Mouse (Mus musculus) limb, embryonic 14.5 days (tissue): Measurements from ENCODE around the gene Pspc1. TPM values are rescaled to one million over a fixed set of nuclear protein-coding genes. Genes with fewer than 3 reads are reported as not detected.

ENCODE experiments used
- ATAC-seq: fragments of 200-750 bp; cut with Nextera tagmentation; 2 replicates; pipeline ENCODE4 v1.8.0; 2017; ENCODE audit warnings: low read depth, moderate number of reproducible peaks, moderate TSS enrichment; ENCODE audit not compliant: low FRiP score
- DNase-seq: peaks from one replicate; pipeline ENCODE4 v3.0.0-alpha.2; 2015; ENCODE audit warnings: low spot score
- H3K27ac ChIP-seq: fragments of 300-500 bp; sonication (generic); replicated peaks from 2 replicates; pipeline ENCODE4 v1.5.1; 2014; ENCODE audit warnings: low read depth, mild to moderate bottlenecking, low read length, moderate library complexity, mixed read lengths
- H3K27me3 ChIP-seq: fragments of 300-500 bp; sonication (generic); 2 replicates; pipeline ENCODE4 v1.6.1; 2014; ENCODE audit warnings: low read length, mixed read lengths; ENCODE audit not compliant: control insufficient read depth, insufficient read depth
- H3K36me3 ChIP-seq: fragments of 300-500 bp; sonication (generic); 2 replicates; pipeline ENCODE4 v1.6.1; 2014; ENCODE audit warnings: mild to moderate bottlenecking, low read length, moderate library complexity, mixed read lengths; ENCODE audit not compliant: control insufficient read depth, insufficient read depth
- H3K4me1 ChIP-seq: fragments of 300-500 bp; sonication (generic); 2 replicates; pipeline ENCODE4 v1.6.1; 2014; ENCODE audit warnings: antibody characterized with exemption, low read length, mixed read lengths; ENCODE audit not compliant: control insufficient read depth, insufficient read depth
- H3K4me2 ChIP-seq: fragments of 300-500 bp; sonication (generic); replicated peaks from 2 replicates; pipeline ENCODE4 v1.6.1; 2014; ENCODE audit warnings: low read depth, mild to moderate bottlenecking, low read length, moderate library complexity; ENCODE audit not compliant: severe bottlenecking
- H3K4me3 ChIP-seq: fragments of 300-500 bp; sonication (generic); replicated peaks from 2 replicates; pipeline ENCODE4 v1.5.1; 2014; ENCODE audit warnings: low read length
- H3K9ac ChIP-seq: fragments of 300-500 bp; sonication (generic); 2 replicates; pipeline ENCODE4 v1.6.1; 2014; ENCODE audit warnings: mild to moderate bottlenecking, low read depth, low read length, moderate library complexity; ENCODE audit not compliant: severe bottlenecking
- H3K9me3 ChIP-seq: fragments of 300-500 bp; sonication (generic); 2 replicates; pipeline ENCODE4 v1.6.1; 2016; ENCODE audit warnings: low read length; ENCODE audit not compliant: control insufficient read depth
- POLR2A ChIP-seq: fragments of 200-500 bp; IDR thresholded peaks from 2 replicates; pipeline ENCODE4 v1.8.0; 2012; ENCODE audit warnings: inconsistent platforms, mild to moderate bottlenecking, moderate library complexity, borderline replicate concordance; ENCODE audit not compliant: insufficient read depth, insufficient read length; ENCODE audit errors: extremely low read depth
- WGBS: fragments of 180-500 bp; shearing (Covaris S2); extraction: QIAGEN DNeasy Blood & Tissue Kit; methylation state at CpG from one replicate; pipeline ENCODE4 v1.1.7; 2014; 5-methylcytosine and 5-hydroxymethylcytosine counted together
- polyA plus RNA-seq, 2 experiments: library from polyadenylated mRNA; depleted of rRNA in 1 of 2; stranded (reverse) in 1 of 2; unstranded in 1 of 2; fragments of >200 nt; fragmentation: Nextera tagmentation in 1 of 2; extraction: Ambion mirVana in 1 of 2; gene quantifications; 2 replicates each; pipeline versions ENCODE4 v1.2.1 to v1.2.3; 2012 to 2014

The Pspc1 gene
- polyA plus RNA-seq, 2 experiments = 23.8 to 41.5 TPM

DNA sequence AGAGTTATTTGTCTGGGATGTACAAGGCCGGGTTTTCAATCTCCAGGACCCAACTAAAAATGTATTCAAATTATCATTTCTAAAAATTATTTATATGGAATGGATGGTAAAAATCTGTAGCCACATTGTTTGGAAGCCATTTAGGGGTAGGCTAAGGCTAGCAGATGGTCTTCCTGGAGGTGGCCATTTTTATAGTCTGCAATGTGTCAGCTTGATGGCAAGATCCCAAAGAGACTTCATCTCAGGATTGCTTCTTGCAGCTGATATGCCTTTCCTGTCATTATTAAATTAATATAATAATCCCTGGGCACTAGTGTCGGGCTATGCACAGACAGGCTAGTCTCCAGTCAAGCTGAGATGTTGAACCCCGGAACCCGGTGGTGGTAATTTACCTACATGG, 26.8 kb downstream of the Pspc1 start:
- TF ChIP-seq POLR2A = no peak

DNA sequence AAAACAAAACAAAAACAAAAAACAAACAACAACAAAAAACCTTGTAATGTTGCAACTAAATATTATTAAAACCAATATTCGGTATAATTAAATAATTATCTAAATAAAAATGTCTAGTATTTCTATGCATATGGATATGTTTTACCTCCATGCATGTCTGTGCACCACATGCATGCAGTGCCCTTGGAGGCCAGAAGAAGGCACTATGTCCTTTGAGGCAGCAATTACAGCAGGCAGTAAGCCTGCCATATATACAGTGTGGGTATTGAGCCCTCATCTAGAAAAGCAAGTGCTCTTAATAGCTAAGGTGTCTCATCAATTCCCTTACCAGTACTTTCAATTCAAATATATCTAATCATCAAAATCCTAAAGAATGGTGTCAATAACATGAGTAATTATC, 37.9 kb downstream of the Pspc1 start:
- H3K27ac ChIP-seq = no peak overlapping the region
- no peaks in the 10 kb centered on the region for H3K4me1 ChIP-seq
- WGBS = 88% methylated on average over 1 of the region's 1 CpGs
- ATAC-seq (no peak), DNase-seq (no peak)
- H3K9ac ChIP-seq = no peak overlapping the region
- H3K36me3 ChIP-seq = peaks cover 19% of the 10 kb centered on the region
- H3K4me2 ChIP-seq = no peak overlapping the region
- TF ChIP-seq POLR2A = no peak
- no peak overlapping the region for H3K4me3 ChIP-seq
- no peaks in the 10 kb centered on the region for H3K27me3 ChIP-seq
- no peaks in the 10 kb centered on the region for H3K9me3 ChIP-seq

More for the DNA sequence above, 26.8 kb downstream of the Pspc1 start:
- ATAC-seq (no peak), DNase-seq (no peak)
- H3K9ac ChIP-seq = no peak overlapping the region
- H3K27ac ChIP-seq = no peak overlapping the region
- 94% methylated on average over 4 of the region's 4 CpGs for WGBS
- no peaks in the 10 kb centered on the region for H3K27me3 ChIP-seq
- H3K4me2 ChIP-seq = no peak overlapping the region
- no peaks in the 10 kb centered on the region for H3K4me1 ChIP-seq
- H3K36me3 ChIP-seq = peaks cover 60% of the 10 kb centered on the region
- no peaks in the 10 kb centered on the region for H3K9me3 ChIP-seq
- no peak overlapping the region for H3K4me3 ChIP-seq

DNA sequence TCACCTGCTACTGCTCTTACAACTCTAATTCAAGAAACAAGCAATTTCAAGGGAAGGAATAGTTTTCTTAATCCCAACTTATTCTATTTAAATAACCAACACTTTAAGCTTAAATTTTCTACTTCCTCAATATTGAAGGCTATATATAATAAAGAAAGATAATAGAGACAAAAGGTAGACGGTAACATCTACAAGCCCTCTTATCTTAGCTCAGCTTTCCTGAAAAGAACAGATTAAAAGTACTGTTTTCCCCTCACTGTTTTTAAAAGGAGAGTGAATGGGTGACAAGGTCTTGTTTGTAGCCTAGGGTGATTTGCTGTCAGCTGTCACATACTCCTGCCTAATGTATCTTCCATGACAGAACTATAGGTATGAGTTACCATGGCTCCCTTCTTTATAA, 51.6 kb downstream of the Pspc1 start:
- no peak for TF ChIP-seq POLR2A
- ATAC-seq = no peak
- H3K9ac ChIP-seq = no peak overlapping the region
- H3K36me3 ChIP-seq = peaks cover 7% of the 10 kb centered on the region; the same call in 1 of the 2 replicates
- H3K27ac ChIP-seq = no peak overlapping the region
- H3K4me1 ChIP-seq = no peaks in the 10 kb centered on the region
- WGBS = 94% methylated on average over 1 of the region's 1 CpGs
- no peaks in the 10 kb centered on the region for H3K27me3 ChIP-seq
- DNase-seq = no peak
- no peaks in the 10 kb centered on the region for H3K9me3 ChIP-seq
- no peak overlapping the region for H3K4me2 ChIP-seq
- H3K4me3 ChIP-seq = no peak overlapping the region

DNA sequence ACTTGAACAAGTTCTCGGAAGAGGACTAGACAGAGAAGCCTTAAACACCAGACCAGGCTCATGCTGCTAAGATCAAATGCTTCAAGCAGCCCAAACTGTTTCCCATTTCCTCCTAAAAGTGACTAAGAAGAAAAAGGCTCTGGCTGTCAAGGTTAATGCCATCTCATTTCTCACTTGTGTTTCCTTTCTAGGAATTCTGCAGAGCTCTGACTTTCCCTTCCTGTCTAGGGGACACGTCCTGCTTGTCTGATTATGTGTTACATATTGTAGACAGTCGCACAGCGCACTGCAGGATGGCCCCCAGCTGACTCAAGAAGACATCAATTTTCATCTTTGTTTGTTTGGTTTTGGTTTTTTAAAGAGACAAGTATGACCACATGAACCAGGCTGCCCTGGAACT, 72.4 kb downstream of the Pspc1 start:
- TF ChIP-seq POLR2A = no peak
- ATAC-seq (no peak), DNase-seq (no peak)
- 70% methylated on average over 4 of the region's 4 CpGs for WGBS
- Histone ChIP-seq H3K36me3 (peaks cover 12% of the 10 kb centered on the region), H3K27me3 (no peaks in the 10 kb centered on the region), H3K9ac (no peak overlapping the region), H3K4me1 (no peaks in the 10 kb centered on the region), H3K27ac (no peak overlapping the region), H3K4me3 (no peak overlapping the region), H3K9me3 (no peaks in the 10 kb centered on the region), H3K4me2 (no peak overlapping the region)

DNA sequence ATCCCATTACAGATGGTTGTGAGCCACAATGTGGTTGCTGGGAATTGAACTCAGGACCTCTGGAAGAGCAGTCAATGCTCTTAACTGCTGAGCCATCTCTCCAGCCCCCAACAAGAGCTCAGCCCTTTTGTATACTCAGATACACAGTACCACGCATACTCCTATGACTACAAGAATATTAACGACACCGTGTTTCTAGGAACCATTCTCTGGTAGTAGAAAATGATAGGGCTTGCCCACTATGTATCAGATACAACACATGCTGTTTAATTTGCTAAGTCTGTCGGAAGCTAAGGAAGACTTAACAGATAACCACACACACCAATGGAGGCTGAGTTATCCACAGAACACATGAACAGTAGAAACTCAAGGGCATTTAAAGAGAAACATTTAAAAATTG, 75.5 kb downstream of the Pspc1 start:
- no peaks in the 10 kb centered on the region for H3K27me3 ChIP-seq
- H3K4me1 ChIP-seq = no peaks in the 10 kb centered on the region
- TF ChIP-seq POLR2A = no peak
- no peak overlapping the region for H3K4me2 ChIP-seq
- no peak overlapping the region for H3K4me3 ChIP-seq
- DNase-seq (no peak), ATAC-seq (no peak)
- H3K9ac ChIP-seq = no peak overlapping the region
- no peak overlapping the region for H3K27ac ChIP-seq
- peaks cover 35% of the 10 kb centered on the region for H3K36me3 ChIP-seq
- WGBS = 88% methylated on average over 4 of the region's 4 CpGs
- H3K9me3 ChIP-seq = no peaks in the 10 kb centered on the region

DNA sequence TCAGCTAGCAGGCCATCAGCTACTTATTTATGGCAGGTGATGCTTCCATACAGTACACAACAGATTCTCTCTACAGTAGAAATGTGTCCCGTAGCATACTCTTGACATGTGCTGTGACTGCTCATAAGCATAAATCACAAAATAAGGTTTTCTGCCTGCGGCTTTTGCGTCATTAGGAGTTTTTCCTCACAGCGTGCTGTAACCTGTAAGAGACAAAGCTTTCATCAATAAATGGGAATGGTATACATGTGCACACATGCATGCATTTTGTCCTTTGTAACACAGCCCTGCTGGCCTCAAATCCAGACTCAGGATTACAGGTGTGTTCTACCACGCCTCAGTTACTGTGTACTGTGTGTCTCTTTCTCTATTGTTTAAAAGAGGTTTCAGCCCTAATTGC, 80.3 kb downstream of the Pspc1 start:
- no peaks in the 10 kb centered on the region for H3K27me3 ChIP-seq
- peaks cover 73% of the 10 kb centered on the region for H3K36me3 ChIP-seq
- no peaks in the 10 kb centered on the region for H3K4me1 ChIP-seq
- H3K9me3 ChIP-seq = no peaks in the 10 kb centered on the region
- TF ChIP-seq POLR2A = no peak
- no peak overlapping the region for H3K4me2 ChIP-seq
- no peak overlapping the region for H3K4me3 ChIP-seq
- ATAC-seq (no peak), DNase-seq (peak; percentile 51)
- no peak overlapping the region for H3K9ac ChIP-seq
- no peak overlapping the region for H3K27ac ChIP-seq
- 83% methylated on average over 5 of the region's 5 CpGs for WGBS
